Mouse (Mus musculus): ENCODE measurements around the gene Timm8a2.

Gene Timm8a2

GRCm38 (mm10) chr14:122034451-122034850, at the start of gene Timm8a2:
Timm8a2 (plus strand) TSS chr14:122034674.
- DNase-seq, result no peak

- DNase-seq, result no peak
Measured at GRCm38 (mm10) chr14:121985477-121985876, 49.0 kb upstream of the Timm8a2 start.

- DNase-seq, result no peak
Measured at GRCm38 (mm10) chr14:121986028-121986427, 48.4 kb upstream of the Timm8a2 start.

- DNase-seq, result no peak
Measured at GRCm38 (mm10) chr14:121987287-121987686, 47.2 kb upstream of the Timm8a2 start.

- no peak for DNase-seq
Measured at GRCm38 (mm10) chr14:121987691-121988090, 46.8 kb upstream of the Timm8a2 start.

DNA sequence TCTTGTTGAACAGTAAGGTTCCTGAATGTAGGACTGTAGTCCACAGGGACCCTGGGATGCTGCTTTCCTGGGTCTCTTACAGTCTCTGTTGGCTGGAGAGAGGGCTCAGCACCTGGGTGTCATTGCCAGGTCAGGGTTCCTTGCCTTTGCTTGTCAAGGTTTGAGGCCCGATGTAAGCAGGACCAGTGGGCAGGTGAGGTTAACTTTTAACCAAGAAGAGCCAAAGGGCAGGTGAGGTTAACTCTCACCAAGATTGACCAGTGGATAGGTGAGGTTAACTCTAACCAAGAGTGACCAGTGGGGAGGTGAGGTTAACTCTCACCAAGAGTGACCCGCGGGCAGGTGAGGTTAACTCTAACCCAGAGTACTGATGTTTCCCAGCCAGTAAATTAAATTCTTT, 45.1 kb upstream of the Timm8a2 start:
- no peak for DNase-seq

DNA sequence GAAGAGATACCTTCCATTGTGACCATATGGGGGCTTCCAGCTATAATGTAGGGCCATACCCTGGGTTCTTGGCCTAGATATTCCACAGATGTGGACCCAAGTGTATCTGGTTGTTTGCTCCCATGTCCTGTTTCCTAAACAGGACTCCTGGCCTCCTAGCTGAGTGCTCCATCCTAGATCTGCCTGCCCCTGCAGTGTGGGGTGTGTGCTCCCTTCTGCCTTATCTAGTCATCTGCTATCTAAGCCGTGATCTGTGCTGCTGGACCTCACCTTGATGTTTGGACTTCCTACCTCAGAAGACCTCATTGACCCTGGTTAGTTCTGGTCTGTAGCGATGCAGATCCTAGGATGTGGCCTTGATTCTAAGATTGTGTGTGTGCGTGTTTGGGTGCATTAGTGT, 44.6 kb upstream of the Timm8a2 start:
- no peak for DNase-seq

DNA sequence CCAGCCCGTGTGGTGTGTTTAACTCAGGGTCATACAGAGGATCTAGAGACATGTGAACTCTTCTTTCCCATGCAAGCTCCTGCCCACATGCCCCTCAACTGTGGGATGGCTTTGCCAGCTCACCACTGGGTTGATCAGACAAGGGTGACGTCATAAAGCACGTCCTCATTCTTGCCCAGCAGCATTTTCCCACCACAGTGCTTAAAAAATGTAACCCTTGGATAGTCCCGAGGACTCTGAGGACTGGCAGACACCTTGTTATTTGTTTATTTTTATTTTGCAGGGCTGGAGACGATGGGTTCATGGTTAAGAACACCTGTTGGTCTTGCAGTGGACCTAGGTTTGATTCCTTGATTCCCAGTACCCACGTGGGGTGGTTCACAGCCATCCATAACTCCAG, 43.6 kb upstream of the Timm8a2 start:
- DNase-seq, result no peak

DNA sequence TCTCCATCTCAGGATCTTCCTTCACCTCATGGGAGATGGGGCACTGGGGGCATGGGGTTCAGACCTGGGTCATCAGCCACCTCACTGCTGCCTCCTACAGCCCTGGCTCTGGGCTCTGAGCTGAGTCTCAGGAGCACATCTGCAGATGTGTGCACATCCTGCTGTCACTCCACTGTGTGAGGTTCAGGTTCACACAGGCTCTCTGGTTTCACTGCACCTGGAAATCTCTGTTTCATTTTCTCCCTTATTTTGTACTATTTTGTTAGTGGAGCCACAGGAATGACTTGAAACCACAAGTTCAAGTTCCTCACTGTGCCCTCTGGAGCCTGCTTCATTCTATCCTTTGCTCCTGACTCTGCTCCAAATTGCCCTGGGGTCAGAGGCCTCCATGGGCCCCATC, 42.6 kb upstream of the Timm8a2 start:
- no peak for DNase-seq

GRCm38 (mm10) chr14:121992395-121993280, 41.8 kb upstream of the Timm8a2 start:
- DNase-seq, result no peak

GRCm38 (mm10) chr14:121993616-121994015, 40.9 kb upstream of the Timm8a2 start:
- no peak for DNase-seq

DNA sequence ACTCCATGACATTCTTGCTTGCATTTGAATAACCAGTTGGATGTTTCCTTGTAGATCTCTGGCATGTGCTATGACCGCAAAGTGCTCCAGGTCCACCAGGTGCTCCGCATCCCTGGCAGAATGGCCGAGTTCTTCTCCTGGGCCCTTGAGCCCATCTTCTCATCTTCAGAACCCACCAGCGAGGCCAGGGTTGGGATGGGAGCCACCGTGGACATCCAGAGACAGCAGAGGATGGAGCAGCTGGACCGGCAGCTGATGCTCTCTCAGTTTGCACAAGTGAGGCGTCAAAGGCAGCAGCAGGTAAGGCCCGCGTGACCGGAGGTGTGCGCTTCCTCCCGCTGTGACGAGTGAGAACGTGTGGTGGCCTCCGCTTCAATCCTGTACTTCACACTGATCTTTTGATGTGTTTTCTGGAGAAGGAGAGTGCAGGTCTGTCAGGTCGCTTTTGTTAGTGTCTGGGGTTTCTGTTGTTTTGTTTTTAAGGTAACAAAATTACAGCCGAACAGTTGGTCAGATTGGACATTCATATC, 40.2 kb upstream of the Timm8a2 start:
- DNase-seq, result no peak

GRCm38 (mm10) chr14:121994846-121995556, 39.5 kb upstream of the Timm8a2 start:
- DNase-seq, result no peak

GRCm38 (mm10) chr14:121995557-121995870, 39.0 kb upstream of the Timm8a2 start:
- no peak for DNase-seq

- peak in 1 of 2 experiments; percentile 12 for DNase-seq
Measured at GRCm38 (mm10) chr14:121996786-121997185, 37.7 kb upstream of the Timm8a2 start.

GRCm38 (mm10) chr14:121999455-121999854, 35.0 kb upstream of the Timm8a2 start:
- no peak for DNase-seq

GRCm38 (mm10) chr14:122000346-122001105, 33.9 kb upstream of the Timm8a2 start:
- DNase-seq, result no peak

DNA sequence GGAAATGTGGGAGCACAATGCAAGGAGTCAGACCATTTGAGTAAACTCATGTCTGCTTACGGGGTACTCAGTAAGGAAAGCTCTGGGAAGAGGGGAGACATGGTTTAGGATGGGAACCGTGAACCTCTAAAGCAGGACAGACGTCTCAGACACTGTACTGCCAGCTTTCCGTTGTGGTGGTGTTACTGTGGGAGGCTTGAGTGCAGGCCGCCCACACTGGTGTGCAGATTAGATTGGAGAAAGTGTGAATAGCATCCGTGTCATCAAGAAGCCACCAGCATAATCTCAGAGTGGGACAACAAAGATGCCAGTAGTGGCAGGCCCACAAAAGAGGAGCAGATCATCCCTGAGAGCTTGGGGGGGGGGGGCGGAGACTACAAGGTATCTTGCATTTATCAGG, 32.2 kb upstream of the Timm8a2 start:
- no peak for DNase-seq

- no peak for DNase-seq
Measured at GRCm38 (mm10) chr14:122003812-122004211, 30.7 kb upstream of the Timm8a2 start.

DNA sequence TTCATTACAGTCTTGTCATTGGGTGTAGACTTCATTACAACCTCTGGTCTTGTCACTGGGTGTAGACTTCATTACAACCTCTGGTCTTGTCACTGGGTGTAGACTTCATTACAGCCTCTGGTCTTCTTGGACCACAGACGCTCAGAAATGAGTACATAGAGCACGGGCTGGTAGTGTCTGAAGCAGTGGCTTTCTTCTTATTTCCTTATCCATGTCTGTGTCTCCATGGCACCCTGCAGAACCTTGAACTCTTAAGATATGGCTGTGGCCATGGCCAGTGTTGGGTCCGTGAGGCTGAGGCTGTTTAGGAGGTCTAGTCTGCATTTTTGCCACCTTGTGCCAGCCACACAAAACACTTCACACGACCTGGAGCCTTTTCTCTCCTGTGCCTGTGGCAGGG, 26.2 kb upstream of the Timm8a2 start:
- DNase-seq, result no peak

- no peak for DNase-seq
Measured at GRCm38 (mm10) chr14:122009502-122009901, 25.0 kb upstream of the Timm8a2 start.

DNA sequence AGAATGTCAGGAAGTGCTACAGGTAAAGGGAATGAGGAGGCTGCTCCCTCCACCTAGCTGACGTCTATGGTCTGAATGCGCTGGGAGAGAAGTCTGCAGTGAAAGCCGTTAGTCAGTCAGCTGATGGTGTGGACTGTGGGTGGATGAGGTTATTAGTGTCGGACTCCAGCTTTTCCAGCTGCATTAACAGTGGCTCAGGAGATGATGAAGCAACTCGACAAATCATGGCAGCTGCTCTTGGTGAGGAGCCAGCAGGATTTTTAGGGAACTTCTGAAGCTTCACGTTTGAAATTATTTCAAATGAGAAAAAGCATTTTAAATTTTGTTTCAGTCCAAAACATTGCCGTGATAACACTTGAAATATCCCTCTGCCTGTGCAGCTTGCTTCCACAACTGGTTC, 24.2 kb upstream of the Timm8a2 start:
- no peak for DNase-seq

DNA sequence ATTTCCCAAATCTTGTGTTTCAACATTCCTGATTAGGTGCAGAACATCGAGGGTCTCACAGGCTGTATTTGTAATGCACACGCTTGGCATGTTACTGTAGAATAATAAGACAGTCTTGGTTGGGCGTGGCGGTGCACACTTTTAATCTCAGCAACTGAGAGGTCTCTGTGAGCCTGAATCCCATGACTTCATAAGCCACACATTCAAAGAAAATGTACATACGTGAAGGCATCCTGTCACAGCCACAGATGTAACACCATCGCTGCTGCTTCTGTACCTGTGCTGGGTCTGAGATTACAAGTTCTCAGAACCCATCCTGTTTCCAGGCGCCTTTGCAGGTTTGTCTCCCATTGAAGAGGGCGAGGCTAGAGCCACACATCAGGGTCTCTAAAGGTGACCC, 22.7 kb upstream of the Timm8a2 start:
- DNase-seq, result no peak
